Mouse (Mus musculus): ENCODE measurements at regions not wholly inside any gene's neighbourhood (a gene's known extent, or its start where the extent isn't known, plus 50 kb on each side); places are given as distances from the start of the nearest gene placed in this dataset.

DNA sequence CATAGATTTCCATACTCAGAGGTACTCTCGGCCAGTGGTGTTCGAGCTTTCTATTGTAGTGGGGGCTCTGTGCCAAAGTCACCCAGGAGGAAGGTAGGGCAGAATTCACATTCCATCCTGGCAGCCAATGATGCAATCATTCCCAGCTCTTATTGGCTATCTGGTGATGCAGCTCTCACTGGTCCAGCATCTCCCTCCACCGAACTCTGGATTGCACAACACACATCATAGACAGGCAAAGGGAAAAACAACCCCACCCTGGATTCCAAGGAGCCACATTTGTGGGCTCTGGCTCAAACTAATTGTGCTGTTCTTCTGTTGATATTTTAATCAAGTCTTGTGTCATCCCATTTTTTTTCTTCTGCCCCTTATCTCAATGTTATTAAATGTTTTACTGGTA lies 413.6 kb downstream of the Nedd1 start:
- TF ChIP-seq CTCF (IDR thresholded peaks at IDR 0.05 in 2 of 3, conservative IDR thresholded peaks at IDR 0.05 in 1 of 3; ENCODE audit: control insufficient read depth in 1 of 3, insufficient read depth in 1 of 3, low read depth in 2 of 3, low read length in 3 of 3, poor library complexity in 1 of 3, severe bottlenecking in 1 of 3), result no peak
- no peak for TF ChIP-seq POLR2A (IDR thresholded peaks at IDR 0.05; ENCODE audit: control insufficient read depth in 1 of 2, insufficient read depth in 1 of 2, low read depth in 1 of 2, low read length in 2 of 2, poor library complexity in 1 of 2)
- TF ChIP-seq EP300 (IDR thresholded peaks at IDR 0.05; ENCODE audit: low read depth in 1 of 2, low read length in 2 of 2), result no peak
- TF ChIP-seq CHD1 (IDR thresholded peaks at IDR 0.05; ENCODE audit: low read depth, low read length), result no peak
- no peak for TF ChIP-seq USF1 (IDR thresholded peaks at IDR 0.05; ENCODE audit: low read depth, low read length)
- no peak for TF ChIP-seq POLR2AphosphoS5 (IDR thresholded peaks at IDR 0.05; ENCODE audit: borderline replicate concordance, low read depth, low read length)

Data from MEL (cell line).